Mouse (Mus musculus): Measurements from ENCODE around the gene Agrp. TPM values are rescaled to one million over a fixed set of nuclear protein-coding genes. Genes with fewer than 3 reads are reported as not detected.
A peak's percentile ranks its signal among the peaks of the same experiment; 100 is the strongest.

Agrp gene
- polyA plus RNA-seq, 1 experiment from 2014 or later = 0.56 TPM

- Histone ChIP-seq H3K27me3 (ENCODE audit: control insufficient read depth, insufficient read depth, low read length) (no peaks in the 10 kb centered on the region), H3K4me3 (ENCODE audit: low read depth, low read length) (no peak overlapping the region), H3K27ac (ENCODE audit: low read depth, low read length) (no peak overlapping the region), H3K36me3 (ENCODE audit: control insufficient read depth, insufficient read depth, low read length) (peaks cover 9% of the 10 kb centered on the region; the same call in 1 of the 2 replicates), H3K4me1 (ENCODE audit: control insufficient read depth, insufficient read depth, low read length) (peaks cover 11% of the 10 kb centered on the region), H3K9ac (ENCODE audit: low read length) (no peak overlapping the region), H3K9me3 (ENCODE audit: control insufficient read depth, low read length) (no peaks in the 10 kb centered on the region), H3K4me2 (no peak overlapping the region)
- WGBS = 93% methylated on average over 2 of the region's 2 CpGs
- no peak for DNase-seq (ENCODE audit: low spot score, missing footprints)
- no peak for ATAC-seq (ENCODE audit: low FRiP score)
Observed at GRCm38 (mm10) chr8:105640511-105640910, 3.3 kb upstream of the Agrp start.

GRCm38 (mm10) chr8:105639835-105640234 is 2.6 kb upstream of the Agrp start:
- Histone ChIP-seq H3K36me3 (ENCODE audit: control insufficient read depth, insufficient read depth, low read length) (peaks cover 9% of the 10 kb centered on the region; the same call in 1 of the 2 replicates), H3K27ac (ENCODE audit: low read depth, low read length) (no peak overlapping the region), H3K9me3 (ENCODE audit: control insufficient read depth, low read length) (no peaks in the 10 kb centered on the region), H3K4me3 (ENCODE audit: low read depth, low read length) (no peak overlapping the region), H3K27me3 (ENCODE audit: control insufficient read depth, insufficient read depth, low read length) (no peaks in the 10 kb centered on the region), H3K4me1 (ENCODE audit: control insufficient read depth, insufficient read depth, low read length) (peaks cover 14% of the 10 kb centered on the region), H3K9ac (ENCODE audit: low read length) (no peak overlapping the region), H3K4me2 (no peak overlapping the region)
- 84% methylated on average over 1 of the region's 1 CpGs for WGBS
- ATAC-seq (ENCODE audit: low FRiP score) = no peak
- no peak for DNase-seq (ENCODE audit: low spot score, missing footprints)

GRCm38 (mm10) chr8:105638510-105638909 is 1.3 kb upstream of the Agrp start:
- Histone ChIP-seq H3K9ac (ENCODE audit: low read length) (no peak overlapping the region), H3K4me1 (ENCODE audit: control insufficient read depth, insufficient read depth, low read length) (peaks cover 14% of the 10 kb centered on the region), H3K4me3 (ENCODE audit: low read depth, low read length) (peak overlapping the region; percentile 94; the same call in 1 of the 2 replicates), H3K4me2 (peak overlapping the region; percentile 70; the same call in 1 of the 2 replicates), H3K9me3 (ENCODE audit: control insufficient read depth, low read length) (no peaks in the 10 kb centered on the region), H3K27me3 (ENCODE audit: control insufficient read depth, insufficient read depth, low read length) (no peaks in the 10 kb centered on the region), H3K27ac (ENCODE audit: low read depth, low read length) (no peak overlapping the region), H3K36me3 (ENCODE audit: control insufficient read depth, insufficient read depth, low read length) (peaks cover 2% of the 10 kb centered on the region; the same call in 1 of the 2 replicates)
- ATAC-seq (ENCODE audit: low FRiP score) = no peak
- 86% methylated on average over 4 of the region's 4 CpGs for WGBS
- no peak for DNase-seq (ENCODE audit: low spot score, missing footprints)

- peak overlapping the region; percentile 94 for H3K4me3 ChIP-seq (ENCODE audit: low read depth, low read length)
- no peaks in the 10 kb centered on the region for H3K36me3 ChIP-seq (ENCODE audit: control insufficient read depth, insufficient read depth, low read length)
- H3K27me3 ChIP-seq (ENCODE audit: control insufficient read depth, insufficient read depth, low read length) = no peaks in the 10 kb centered on the region
- peaks cover 14% of the 10 kb centered on the region for H3K4me1 ChIP-seq (ENCODE audit: control insufficient read depth, insufficient read depth, low read length)
- peak overlapping the region; percentile 70 for H3K4me2 ChIP-seq
- H3K9ac ChIP-seq (ENCODE audit: low read length) = peak overlapping the region; percentile 100
- H3K9me3 ChIP-seq (ENCODE audit: control insufficient read depth, low read length) = no peaks in the 10 kb centered on the region
- peak; percentile 94 for DNase-seq (ENCODE audit: low spot score, missing footprints)
- under 1% methylated on average over 11 of the region's 11 CpGs for WGBS
- ATAC-seq (ENCODE audit: low FRiP score) = no peak
- peak overlapping the region; percentile 100 for H3K27ac ChIP-seq (ENCODE audit: low read depth, low read length)
Observed at GRCm38 (mm10) chr8:105637601-105638041, 428 bp upstream of the Agrp start.

GRCm38 (mm10) chr8:105636018-105636962 is 903 bp downstream of the Agrp start, which contains the start of gene Ctcf:
Gene Ctcf, plus strand, starts transcription at chr8:105636568.
- Histone ChIP-seq H3K4me2 (peak within 1 kb of the TSS; percentile 93), H3K4me1 (ENCODE audit: control insufficient read depth, insufficient read depth, low read length) (peaks cover 14% of the 10 kb centered on the region), H3K9me3 (ENCODE audit: control insufficient read depth, low read length) (no peaks in the 10 kb centered on the region), H3K4me3 (ENCODE audit: low read depth, low read length) (peak within 1 kb of the TSS; percentile 94), H3K27ac (ENCODE audit: low read depth, low read length) (peak within 1 kb of the TSS; percentile 100), H3K36me3 (ENCODE audit: control insufficient read depth, insufficient read depth, low read length) (no peaks in the 10 kb centered on the region), H3K27me3 (ENCODE audit: control insufficient read depth, insufficient read depth, low read length) (no peaks in the 10 kb centered on the region), H3K9ac (ENCODE audit: low read length) (peak within 1 kb of the TSS; percentile 100)
- peak; percentile 94 for ATAC-seq (ENCODE audit: low FRiP score)
- under 1% methylated on average over 113 of the region's 126 CpGs for WGBS
- peak; percentile 98 for DNase-seq (ENCODE audit: low spot score, missing footprints)

- H3K9ac ChIP-seq (ENCODE audit: low read length) = peak overlapping the region; percentile 100
- no peaks in the 10 kb centered on the region for H3K36me3 ChIP-seq (ENCODE audit: control insufficient read depth, insufficient read depth, low read length)
- no peak for ATAC-seq (ENCODE audit: low FRiP score)
- WGBS = 1% methylated on average over 11 of the region's 11 CpGs
- peak overlapping the region; percentile 93 for H3K4me2 ChIP-seq
- no peaks in the 10 kb centered on the region for H3K9me3 ChIP-seq (ENCODE audit: control insufficient read depth, low read length)
- DNase-seq (ENCODE audit: low spot score, missing footprints) = no peak
- H3K27me3 ChIP-seq (ENCODE audit: control insufficient read depth, insufficient read depth, low read length) = no peaks in the 10 kb centered on the region
- peaks cover 14% of the 10 kb centered on the region for H3K4me1 ChIP-seq (ENCODE audit: control insufficient read depth, insufficient read depth, low read length)
- peak overlapping the region; percentile 60 for H3K27ac ChIP-seq (ENCODE audit: low read depth, low read length)
- H3K4me3 ChIP-seq (ENCODE audit: low read depth, low read length) = peak overlapping the region; percentile 94
Observed at GRCm38 (mm10) chr8:105635481-105635880, 1.7 kb downstream of the Agrp start.

- H3K4me2 ChIP-seq = peak overlapping the region; percentile 93
- H3K4me1 ChIP-seq (ENCODE audit: control insufficient read depth, insufficient read depth, low read length) = peaks cover 14% of the 10 kb centered on the region
- no peaks in the 10 kb centered on the region for H3K36me3 ChIP-seq (ENCODE audit: control insufficient read depth, insufficient read depth, low read length)
- no peaks in the 10 kb centered on the region for H3K27me3 ChIP-seq (ENCODE audit: control insufficient read depth, insufficient read depth, low read length)
- peak overlapping the region; percentile 100 for H3K9ac ChIP-seq (ENCODE audit: low read length)
- ATAC-seq (ENCODE audit: low FRiP score) = no peak
- H3K27ac ChIP-seq (ENCODE audit: low read depth, low read length) = no peak overlapping the region
- DNase-seq (ENCODE audit: low spot score, missing footprints) = no peak
- peak overlapping the region; percentile 94 for H3K4me3 ChIP-seq (ENCODE audit: low read depth, low read length)
- H3K9me3 ChIP-seq (ENCODE audit: control insufficient read depth, low read length) = no peaks in the 10 kb centered on the region
- 92% methylated on average over 2 of the region's 2 CpGs for WGBS
Observed at GRCm38 (mm10) chr8:105634771-105635458, 2.3 kb downstream of the Agrp start.

GRCm38 (mm10) chr8:105629337-105629736 is 7.9 kb downstream of the Agrp start:
- H3K9me3 ChIP-seq (ENCODE audit: control insufficient read depth, low read length) = no peaks in the 10 kb centered on the region
- H3K4me2 ChIP-seq = no peak overlapping the region
- no peak overlapping the region for H3K9ac ChIP-seq (ENCODE audit: low read length)
- H3K4me1 ChIP-seq (ENCODE audit: control insufficient read depth, insufficient read depth, low read length) = no peaks in the 10 kb centered on the region
- ATAC-seq (ENCODE audit: low FRiP score) = no peak
- WGBS = 90% methylated on average over 4 of the region's 4 CpGs
- H3K4me3 ChIP-seq (ENCODE audit: low read depth, low read length) = no peak overlapping the region
- H3K27me3 ChIP-seq (ENCODE audit: control insufficient read depth, insufficient read depth, low read length) = no peaks in the 10 kb centered on the region
- DNase-seq (ENCODE audit: low spot score, missing footprints) = no peak
- no peaks in the 10 kb centered on the region for H3K36me3 ChIP-seq (ENCODE audit: control insufficient read depth, insufficient read depth, low read length)
- no peak overlapping the region for H3K27ac ChIP-seq (ENCODE audit: low read depth, low read length)
